Mouse (Mus musculus) midbrain, embryonic 12.5 days (tissue): ENCODE results near the gene Myo3b. TPM values are rescaled to one million over a fixed set of nuclear protein-coding genes. Genes with fewer than 3 reads are reported as not detected.
A peak's percentile ranks its signal among the peaks of the same experiment; 100 is the strongest.
"Not testable (repeated sequence)": the region's sequence is repeated elsewhere in the genome, so short reads cannot be mapped to it uniquely, and the experiment has no call there.

Source experiments
- ATAC-seq: fragments of 200-750 bp; cut with Nextera tagmentation; 2 replicates; pipeline ENCODE4 v1.8.0; 2017; ENCODE audit warnings: low read depth, moderate TSS enrichment, moderate library complexity; ENCODE audit not compliant: low FRiP score
- H3K27ac ChIP-seq: fragments of 300-500 bp; sonication (generic); replicated peaks from 2 replicates; pipeline ENCODE4 v1.5.1; 2016; ENCODE audit warnings: mild to moderate bottlenecking
- H3K27me3 ChIP-seq: fragments of 300-500 bp; sonication (generic); 2 replicates; pipeline ENCODE4 v1.6.1; 2016; ENCODE audit warnings: mild to moderate bottlenecking
- H3K36me3 ChIP-seq: fragments of 300-500 bp; sonication (generic); 2 replicates; pipeline ENCODE4 v1.6.1; 2016
- H3K4me1 ChIP-seq: fragments of 300-500 bp; sonication (generic); 2 replicates; pipeline ENCODE4 v1.6.1; 2016
- H3K4me2 ChIP-seq: fragments of 300-500 bp; sonication (generic); replicated peaks from 2 replicates; pipeline ENCODE4 v1.6.1; 2016; ENCODE audit warnings: mild to moderate bottlenecking, moderate library complexity
- H3K4me3 ChIP-seq: fragments of 300-500 bp; sonication (generic); 2 replicates; pipeline ENCODE4 v1.5.1; 2016; ENCODE audit warnings: mild to moderate bottlenecking
- H3K9ac ChIP-seq: fragments of 300-500 bp; sonication (generic); replicated peaks from 2 replicates; pipeline ENCODE4 v1.6.1; 2016; ENCODE audit warnings: mild to moderate bottlenecking, moderate library complexity
- H3K9me3 ChIP-seq: fragments of 300-500 bp; sonication (generic); 2 replicates; pipeline ENCODE4 v1.6.1; 2016; ENCODE audit warnings: mild to moderate bottlenecking
- WGBS: fragments of 180-500 bp; shearing (Covaris S2); methylation state at CpG from one replicate; pipeline ENCODE4 v1.1.7; 2016; 5-methylcytosine and 5-hydroxymethylcytosine counted together
- polyA plus RNA-seq: library from polyadenylated mRNA; unstranded; fragments of >200 nt; fragmentation: Nextera tagmentation; extraction: Ambion mirVana; gene quantifications from 2 replicates; pipeline ENCODE4 v1.2.1, GENCODE M21; 2016

Myo3b gene
- polyA plus RNA-seq, 1 experiment from 2014 or later = not detected

DNA sequence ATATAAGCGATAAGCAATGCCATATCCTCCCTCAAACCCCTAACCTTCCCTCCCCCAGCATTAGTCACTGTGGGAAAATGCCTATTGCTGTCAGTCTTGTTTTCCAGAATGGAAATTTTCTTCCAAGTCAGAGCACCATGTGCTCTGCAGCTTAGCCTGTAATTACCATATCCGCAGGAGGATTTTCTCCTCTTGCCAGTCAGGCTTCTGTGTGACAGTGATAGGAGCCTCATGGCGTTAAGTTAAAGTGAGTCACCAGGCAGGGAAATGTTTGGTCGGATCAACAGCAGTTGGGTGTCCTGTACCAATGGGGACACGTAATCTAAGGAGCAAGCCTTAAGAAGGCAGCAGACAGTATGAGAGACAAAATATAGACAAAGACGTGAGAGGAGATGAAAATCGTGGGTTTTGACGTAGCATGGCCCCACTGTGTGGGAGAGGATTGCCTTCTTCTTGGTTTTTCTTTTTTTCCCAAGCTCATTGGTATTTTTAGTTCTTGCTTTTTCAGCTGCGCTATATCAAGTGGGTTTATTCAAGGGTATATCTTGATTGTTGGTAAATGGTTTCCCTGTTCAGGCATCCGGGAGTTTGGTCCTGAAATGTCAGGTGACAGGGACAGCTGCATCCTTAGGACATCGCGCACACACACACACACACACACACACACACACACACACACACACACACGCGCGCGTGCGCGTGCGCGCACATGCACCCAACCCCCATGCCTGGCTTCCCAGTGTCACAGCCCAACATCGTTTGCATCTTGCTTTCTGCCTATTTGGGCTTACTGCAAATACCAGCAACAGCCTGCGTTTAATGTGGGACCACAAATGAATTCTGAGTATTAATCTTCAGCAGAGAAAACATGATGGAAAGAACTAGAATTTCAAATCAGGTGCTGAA, 171.8 kb downstream of the Myo3b start:
- peak; percentile 68; the same call in 1 of the 2 replicates for ATAC-seq
- no peak overlapping the region for H3K4me3 ChIP-seq
- peaks cover 6% of the 10 kb centered on the region; the same call in 1 of the 2 replicates for H3K4me1 ChIP-seq
- H3K9me3 ChIP-seq = peaks cover 7% of the 10 kb centered on the region; the same call in 1 of the 2 replicates
- H3K27ac ChIP-seq = peak overlapping the region; percentile 68
- no peak overlapping the region for H3K9ac ChIP-seq
- WGBS = 75% methylated on average over 22 of the region's 22 CpGs
- H3K27me3 ChIP-seq = peaks cover 4% of the 10 kb centered on the region; the same call in 1 of the 2 replicates
- no peak overlapping the region for H3K4me2 ChIP-seq
- H3K36me3 ChIP-seq = no peaks in the 10 kb centered on the region

GRCm38 (mm10) chr2:70214401-70214800, 175.5 kb downstream of the Myo3b start:
- no peak for ATAC-seq
- peaks cover 4% of the 10 kb centered on the region; the same call in 1 of the 2 replicates for H3K9me3 ChIP-seq
- 65% methylated on average over 8 of the region's 8 CpGs for WGBS
- no peak overlapping the region for H3K4me3 ChIP-seq
- peaks cover 24% of the 10 kb centered on the region for H3K27me3 ChIP-seq
- no peak overlapping the region for H3K27ac ChIP-seq
- no peaks in the 10 kb centered on the region for H3K36me3 ChIP-seq
- no peak overlapping the region for H3K9ac ChIP-seq
- H3K4me2 ChIP-seq = no peak overlapping the region
- H3K4me1 ChIP-seq = peaks cover 12% of the 10 kb centered on the region

DNA sequence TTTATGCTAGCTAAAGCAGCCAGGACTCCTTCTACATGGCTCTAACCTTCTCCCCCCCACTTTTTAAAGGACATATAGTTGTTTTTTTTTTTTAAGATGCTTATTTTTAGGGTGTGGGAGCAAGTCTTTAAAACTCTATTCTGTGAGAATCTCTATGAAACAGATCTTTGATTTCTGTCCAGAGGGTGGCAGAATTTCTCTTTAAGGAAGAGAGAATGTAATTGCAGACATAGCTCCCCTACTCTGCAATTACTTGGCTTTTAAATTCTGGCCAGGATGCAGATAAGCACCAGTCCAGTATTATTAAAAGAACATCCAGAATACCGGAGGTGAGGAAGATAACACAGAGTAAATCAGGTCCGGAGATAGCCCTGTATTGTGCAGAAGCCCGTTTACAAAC, 178.9 kb downstream of the Myo3b start:
- no peak overlapping the region for H3K4me2 ChIP-seq
- H3K9ac ChIP-seq = no peak overlapping the region
- no peaks in the 10 kb centered on the region for H3K9me3 ChIP-seq
- no peak overlapping the region for H3K4me3 ChIP-seq
- H3K27me3 ChIP-seq = peaks cover 33% of the 10 kb centered on the region
- 84% methylated on average over 3 of the region's 3 CpGs for WGBS
- H3K4me1 ChIP-seq = peaks cover 16% of the 10 kb centered on the region; the same call in 1 of the 2 replicates
- H3K36me3 ChIP-seq = no peaks in the 10 kb centered on the region
- no peak for ATAC-seq
- H3K27ac ChIP-seq = no peak overlapping the region

DNA sequence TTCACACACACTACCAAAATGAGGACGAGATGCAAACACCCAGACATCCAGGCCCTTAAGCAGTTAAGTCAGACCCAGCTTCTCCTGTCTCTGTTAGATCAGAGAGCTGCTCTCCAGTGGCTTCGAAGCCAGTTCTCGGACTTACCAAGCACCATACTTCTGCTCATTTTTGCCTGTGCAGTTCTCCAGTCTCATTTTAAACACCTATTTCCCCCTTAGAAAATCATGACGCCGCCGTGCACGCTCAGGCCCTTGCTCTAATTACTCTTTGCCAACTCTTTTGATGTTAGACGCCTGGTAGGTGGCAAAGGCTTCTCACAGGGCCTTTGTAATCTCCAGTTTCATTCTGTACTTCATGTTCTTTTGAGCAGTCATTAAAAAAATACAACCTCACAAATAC, 179.5 kb downstream of the Myo3b start:
- H3K4me3 ChIP-seq = no peak overlapping the region
- no peak overlapping the region for H3K27ac ChIP-seq
- 71% methylated on average over 8 of the region's 8 CpGs for WGBS

DNA sequence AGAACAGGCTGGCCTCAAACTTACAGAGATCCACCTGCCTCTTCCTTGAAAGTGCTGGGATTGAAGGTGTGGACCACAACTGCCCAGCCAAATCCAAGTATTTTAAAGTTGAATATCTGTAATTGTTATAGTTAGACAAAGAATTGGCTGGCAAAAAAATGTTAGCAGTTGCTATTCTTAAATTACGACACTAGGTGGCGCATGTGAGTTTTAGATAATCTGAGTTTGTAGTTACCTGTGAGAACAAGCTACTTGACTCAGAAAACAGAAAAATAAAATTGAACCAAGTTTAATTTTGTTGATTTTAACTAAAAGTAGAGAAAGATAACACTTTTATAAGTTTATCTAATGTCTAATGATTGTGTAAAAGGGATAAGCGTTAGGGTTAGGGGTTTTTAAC, 187.8 kb downstream of the Myo3b start:
- WGBS = 10% methylated on average over 3 of the region's 3 CpGs

More for the DNA sequence above, 179.5 kb downstream of the Myo3b start:
- H3K9me3 ChIP-seq = no peaks in the 10 kb centered on the region
- H3K9ac ChIP-seq = no peak overlapping the region
- H3K27me3 ChIP-seq = peaks cover 33% of the 10 kb centered on the region
- no peaks in the 10 kb centered on the region for H3K36me3 ChIP-seq
- H3K4me1 ChIP-seq = peaks cover 16% of the 10 kb centered on the region; the same call in 1 of the 2 replicates
- ATAC-seq = no peak
- H3K4me2 ChIP-seq = no peak overlapping the region

GRCm38 (mm10) chr2:70234450-70234849, 195.5 kb downstream of the Myo3b start:
- H3K4me2 ChIP-seq, H3K9me3 ChIP-seq, H3K36me3 ChIP-seq, H3K4me1 ChIP-seq, H3K9ac ChIP-seq, H3K4me3 ChIP-seq, ATAC-seq, H3K27ac ChIP-seq: not testable (repeated sequence)
- WGBS = 90% methylated on average over 4 of the region's 4 CpGs
- peaks cover 10% of the 10 kb centered on the region; the same call in 1 of the 2 replicates for H3K27me3 ChIP-seq

More for the DNA sequence above, 187.8 kb downstream of the Myo3b start:
- no peak for ATAC-seq
- Histone ChIP-seq H3K4me3 (no peak overlapping the region), H3K4me2 (no peak overlapping the region), H3K4me1 (peaks cover 7% of the 10 kb centered on the region; the same call in 1 of the 2 replicates), H3K27ac (no peak overlapping the region), H3K9me3 (no peaks in the 10 kb centered on the region), H3K36me3 (no peaks in the 10 kb centered on the region), H3K9ac (no peak overlapping the region), H3K27me3 (peaks cover 29% of the 10 kb centered on the region)

DNA sequence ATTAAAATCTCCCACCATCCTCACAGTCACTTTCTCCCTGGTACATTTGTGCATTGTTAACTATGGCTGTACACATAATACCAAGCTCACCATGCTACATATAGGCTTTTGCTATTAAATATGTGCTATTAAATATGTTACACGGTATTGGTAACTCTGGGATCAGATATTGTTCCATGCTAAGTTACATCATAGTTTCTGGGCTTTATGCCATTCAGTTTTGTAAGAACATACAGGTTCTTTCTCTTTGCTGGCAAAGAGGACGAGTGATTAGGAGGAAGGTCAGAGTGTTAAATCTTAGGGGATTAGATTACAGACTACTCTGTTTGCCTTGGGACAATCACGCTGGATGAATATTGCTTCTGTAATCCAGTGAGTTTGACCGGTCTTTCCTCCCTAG, 207.1 kb downstream of the Myo3b start:
- Histone ChIP-seq H3K36me3 (no peaks in the 10 kb centered on the region), H3K4me2 (no peak overlapping the region), H3K4me1 (no peaks in the 10 kb centered on the region), H3K4me3 (no peak overlapping the region), H3K27ac (no peak overlapping the region), H3K27me3 (no peaks in the 10 kb centered on the region), H3K9me3 (no peaks in the 10 kb centered on the region), H3K9ac (no peak overlapping the region)
- WGBS = 63% methylated on average over 4 of the region's 4 CpGs
- no peak for ATAC-seq

GRCm38 (mm10) chr2:70248616-70249015, 209.7 kb downstream of the Myo3b start:
- Histone ChIP-seq H3K9ac (no peak overlapping the region), H3K36me3 (no peaks in the 10 kb centered on the region), H3K27ac (no peak overlapping the region), H3K9me3 (no peaks in the 10 kb centered on the region), H3K4me2 (no peak overlapping the region), H3K27me3 (no peaks in the 10 kb centered on the region; the same call in 1 of the 2 replicates), H3K4me1 (no peaks in the 10 kb centered on the region), H3K4me3 (no peak overlapping the region)
- no peak for ATAC-seq
- WGBS = 89% methylated on average over 7 of the region's 7 CpGs

- Histone ChIP-seq H3K4me2 (no peak overlapping the region), H3K9me3 (no peaks in the 10 kb centered on the region), H3K4me1 (no peaks in the 10 kb centered on the region), H3K27me3 (no peaks in the 10 kb centered on the region; the same call in 1 of the 2 replicates), H3K27ac (no peak overlapping the region), H3K4me3 (no peak overlapping the region), H3K36me3 (no peaks in the 10 kb centered on the region), H3K9ac (no peak overlapping the region)
- ATAC-seq = no peak
- WGBS = 79% methylated on average over 4 of the region's 4 CpGs
These were observed 210.9 kb downstream of the Myo3b start for GRCm38 (mm10) chr2:70249872-70250271.

DNA sequence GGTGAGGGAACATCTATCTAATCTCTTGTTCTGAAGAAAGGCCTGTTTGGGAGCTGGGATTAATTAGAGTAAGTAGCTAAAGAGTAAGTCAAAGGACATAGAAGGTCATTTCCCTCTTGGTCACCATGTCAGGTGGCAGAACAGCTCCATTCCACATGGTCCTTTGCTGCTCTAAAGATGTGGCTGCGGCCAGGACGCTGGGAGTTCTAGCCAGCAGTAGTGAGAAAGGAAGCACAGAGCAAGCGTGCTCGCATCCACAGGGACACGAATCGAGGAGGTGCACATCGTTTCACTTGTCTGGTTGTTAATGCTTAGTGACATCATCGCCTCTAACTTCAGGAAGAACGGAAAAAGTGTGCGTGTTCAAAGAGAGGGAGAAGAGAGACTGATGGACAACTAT, 212.3 kb downstream of the Myo3b start:
- Histone ChIP-seq H3K27ac (no peak overlapping the region), H3K4me2 (no peak overlapping the region), H3K36me3 (no peaks in the 10 kb centered on the region), H3K9me3 (no peaks in the 10 kb centered on the region), H3K4me3 (no peak overlapping the region), H3K9ac (no peak overlapping the region), H3K4me1 (no peaks in the 10 kb centered on the region), H3K27me3 (no peaks in the 10 kb centered on the region; the same call in 1 of the 2 replicates)
- no peak for ATAC-seq
- 92% methylated on average over 10 of the region's 10 CpGs for WGBS

DNA sequence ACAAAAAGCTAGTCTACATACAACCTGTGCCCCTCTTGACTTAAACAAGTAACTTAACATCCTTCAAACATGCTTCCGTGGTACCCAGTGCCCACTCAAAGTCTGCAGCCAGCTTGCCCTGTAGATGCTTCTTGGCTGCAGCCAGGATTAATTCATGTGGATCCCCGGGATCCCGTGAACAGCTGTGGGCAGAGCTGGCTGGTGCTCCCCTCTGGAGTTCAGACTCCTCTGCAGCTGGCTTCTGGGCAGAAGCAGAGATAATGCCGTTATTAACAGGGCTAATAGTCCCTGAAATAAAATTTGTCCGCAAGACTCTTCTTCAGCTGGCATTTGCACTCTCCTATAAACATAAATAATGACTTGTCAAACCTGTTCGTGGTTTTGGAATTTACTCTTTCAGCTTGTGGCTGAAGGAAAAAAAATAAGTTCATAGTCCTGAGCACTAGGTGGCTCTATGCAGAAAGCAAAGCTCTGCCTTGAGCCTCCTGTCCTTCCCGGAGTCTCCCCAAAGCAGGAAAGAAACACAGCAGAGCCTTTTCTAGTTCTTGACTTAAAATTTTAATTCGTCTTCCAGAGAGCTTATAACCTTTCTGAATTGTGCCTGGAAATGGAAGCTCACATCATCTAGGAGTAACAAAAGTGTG, 220.6 kb downstream of the Myo3b start:
- no peak for ATAC-seq
- H3K27ac ChIP-seq = no peak overlapping the region
- H3K4me1 ChIP-seq = peaks cover 32% of the 10 kb centered on the region

DNA sequence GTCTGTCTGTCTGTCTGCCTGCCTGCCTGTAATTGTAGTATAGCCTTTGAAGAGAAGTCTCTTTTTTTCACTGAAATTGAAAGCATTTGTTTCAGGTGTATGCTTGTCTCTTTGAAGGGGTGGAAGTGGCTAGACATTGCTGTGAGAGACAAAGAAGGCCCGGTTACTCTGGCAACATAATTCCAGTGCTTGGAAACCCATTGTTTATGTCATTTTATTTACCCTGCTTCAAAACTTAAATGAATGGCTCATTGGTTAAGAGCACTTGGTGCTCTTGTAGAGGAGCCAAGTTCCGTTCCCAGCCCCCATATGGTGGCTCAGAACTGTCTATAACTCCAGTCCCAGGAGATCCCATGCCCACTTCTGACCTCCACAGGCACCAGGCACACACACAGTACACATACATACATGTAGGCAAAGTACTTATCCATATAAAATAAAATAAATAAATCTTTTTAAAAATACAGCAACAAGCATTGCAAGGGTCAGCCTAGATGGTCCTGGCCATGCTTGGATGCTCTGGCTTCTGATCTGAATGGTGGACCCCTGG, 221.8 kb downstream of the Myo3b start:
- Histone ChIP-seq H3K4me2 (no peak overlapping the region), H3K9ac (no peak overlapping the region), H3K36me3 (no peaks in the 10 kb centered on the region), H3K27me3 (no peaks in the 10 kb centered on the region), H3K27ac (no peak overlapping the region), H3K4me3 (no peak overlapping the region), H3K9me3 (no peaks in the 10 kb centered on the region), H3K4me1 (peaks cover 32% of the 10 kb centered on the region)
- ATAC-seq = no peak
- 21% methylated on average over 2 of the region's 2 CpGs for WGBS

More for the DNA sequence above, 220.6 kb downstream of the Myo3b start:
- no peak overlapping the region for H3K9ac ChIP-seq
- no peak overlapping the region for H3K4me2 ChIP-seq
- no peaks in the 10 kb centered on the region for H3K27me3 ChIP-seq
- no peaks in the 10 kb centered on the region for H3K9me3 ChIP-seq
- no peak overlapping the region for H3K4me3 ChIP-seq
- WGBS = 24% methylated on average over 8 of the region's 8 CpGs
- no peaks in the 10 kb centered on the region for H3K36me3 ChIP-seq
